Comparison of ENCODE assay signal across 8 mouse cellular contexts in genomic region chr13:112152614-112153550, GRCm38 (mm10).
A peak's percentile ranks its signal among the peaks of the same experiment; 100 is the strongest.
DNase-seq lines count a peak whose midpoint lies in the region; ATAC-seq and TF ChIP-seq lines count a peak whose summit lies in the region.

No protein-coding gene starts in this region.

- H3K4me2 ChIP-seq in embryonic facial prominence, embryonic 15.5 days (replicated peaks): peak overlapping the region; percentile 38

- intact Hi-C loops in left cerebral cortex, adult 2 months (cut with DNase I): no loop called here
- intact Hi-C loops in heart, postnatal 10 days (cut with DNase I): no loop called here

- H3K9ac ChIP-seq in embryonic facial prominence, embryonic 15.5 days: no peak overlapping the region

- no peaks in the 10 kb centered on the region for H3K9me3 ChIP-seq in embryonic facial prominence, embryonic 15.5 days (replicated peaks)

- no peak; the same call in 1 of the 2 replicates for ATAC-seq in embryonic facial prominence, embryonic 15.5 days (ENCODE audit: insufficient number of reproducible peaks, low FRiP score, low TSS enrichment, low read depth)

- peak; percentile 10 to 11 for DNase-seq in left cerebral cortex, adult 2 months (ENCODE audit: extremely low spot score in 1 of 2, low spot score in 2 of 2)
- DNase-seq in left cerebral cortex, adult 11 months (ENCODE audit: low spot score): no peak
- DNase-seq in heart, postnatal 10 days: peak; percentile 66 to 68
- DNase-seq in kidney, postnatal 25 days: peak; percentile 78 to 86
- peak; percentile 63 for DNase-seq in lung, postnatal 14 days
- DNase-seq in skeletal muscle tissue, adult 2 months (ENCODE audit: low read depth, low spot score): peak; percentile 25
- DNase-seq in right cerebral cortex, adult 18-20 months: no peak

- no peaks in the 10 kb centered on the region for H3K36me3 ChIP-seq in embryonic facial prominence, embryonic 15.5 days

- H3K27me3 ChIP-seq in embryonic facial prominence, embryonic 15.5 days: no peaks in the 10 kb centered on the region

- peaks cover 20% of the 10 kb centered on the region for H3K4me1 ChIP-seq in embryonic facial prominence, embryonic 15.5 days

- no peak for TF ChIP-seq CTCF in left cerebral cortex, adult 2 months (IDR thresholded peaks at IDR 0.05)

- H3K27ac ChIP-seq in left cerebral cortex, adult 2 months: 0 out of 2 replicates have a peak overlapping the region, but pooled peaks have one; percentile 32
- peak overlapping the region; percentile 28; the same call in 1 of the 2 replicates for H3K27ac ChIP-seq in embryonic facial prominence, embryonic 15.5 days (replicated peaks)

- WGBS in embryonic facial prominence, embryonic 15.5 days: 13% methylated on average over 27 of the region's 27 CpGs

- H3K4me3 ChIP-seq in left cerebral cortex, adult 2 months: no peak overlapping the region
- H3K4me3 ChIP-seq in embryonic facial prominence, embryonic 15.5 days (replicated peaks): no peak overlapping the region

Comparison
In these comparisons a context has a peak if more than half of its experiments do, and no peak if none do; other contexts are left out.
1. DNase-seq: peak in left cerebral cortex, adult 2 months (2 of 2), heart, postnatal 10 days (2 of 2), kidney, postnatal 25 days (2 of 2), lung, postnatal 14 days (single experiment) and skeletal muscle tissue, adult 2 months (single experiment); none in left cerebral cortex, adult 11 months (single experiment) and right cerebral cortex, adult 18-20 months (single experiment).